Mouse (Mus musculus): ENCODE results near the gene Ubp1. TPM values are rescaled to one million over a fixed set of nuclear protein-coding genes. Genes with fewer than 3 reads are reported as not detected.

Ubp1 gene
- polyA plus RNA-seq, 1 experiment, result 123 TPM

- no peak overlapping the region for H3K27ac ChIP-seq (ENCODE audit: insufficient read depth, low read length)
- H3K4me1 ChIP-seq (ENCODE audit: control insufficient read depth, insufficient read depth, low read length), result peaks cover 5% of the 10 kb centered on the region
- no peak overlapping the region for H3K4me3 ChIP-seq (ENCODE audit: insufficient read depth, low read length)
- no peak for TF ChIP-seq POLR2A (IDR thresholded peaks at IDR 0.05; ENCODE audit: extremely low read depth, insufficient read depth, low read length)
- TF ChIP-seq CTCF (IDR thresholded peaks at IDR 0.05; ENCODE audit: extremely low read depth, insufficient read depth, low read length), result no peak
These were observed 45.5 kb downstream of the Ubp1 start for GRCm38 (mm10) chr9:113976264-113976663.

- no peak for TF ChIP-seq POLR2A (IDR thresholded peaks at IDR 0.05; ENCODE audit: extremely low read depth, insufficient read depth, low read length)
- TF ChIP-seq CTCF (IDR thresholded peaks at IDR 0.05; ENCODE audit: extremely low read depth, insufficient read depth, low read length), result no peak
- Histone ChIP-seq H3K27ac (ENCODE audit: insufficient read depth, low read length) (no peak overlapping the region), H3K4me3 (ENCODE audit: insufficient read depth, low read length) (no peak overlapping the region), H3K4me1 (ENCODE audit: control insufficient read depth, insufficient read depth, low read length) (peaks cover 6% of the 10 kb centered on the region)
These were observed 46.6 kb downstream of the Ubp1 start for GRCm38 (mm10) chr9:113977225-113977840.

- TF ChIP-seq CTCF (IDR thresholded peaks at IDR 0.05; ENCODE audit: extremely low read depth, insufficient read depth, low read length), result no peak
- no peak for TF ChIP-seq POLR2A (IDR thresholded peaks at IDR 0.05; ENCODE audit: extremely low read depth, insufficient read depth, low read length)
- Histone ChIP-seq H3K27ac (ENCODE audit: insufficient read depth, low read length) (no peak overlapping the region), H3K4me3 (ENCODE audit: insufficient read depth, low read length) (no peak overlapping the region), H3K4me1 (ENCODE audit: control insufficient read depth, insufficient read depth, low read length) (peaks cover 6% of the 10 kb centered on the region)
These were observed 47.9 kb downstream of the Ubp1 start for GRCm38 (mm10) chr9:113978656-113979055.

DNA sequence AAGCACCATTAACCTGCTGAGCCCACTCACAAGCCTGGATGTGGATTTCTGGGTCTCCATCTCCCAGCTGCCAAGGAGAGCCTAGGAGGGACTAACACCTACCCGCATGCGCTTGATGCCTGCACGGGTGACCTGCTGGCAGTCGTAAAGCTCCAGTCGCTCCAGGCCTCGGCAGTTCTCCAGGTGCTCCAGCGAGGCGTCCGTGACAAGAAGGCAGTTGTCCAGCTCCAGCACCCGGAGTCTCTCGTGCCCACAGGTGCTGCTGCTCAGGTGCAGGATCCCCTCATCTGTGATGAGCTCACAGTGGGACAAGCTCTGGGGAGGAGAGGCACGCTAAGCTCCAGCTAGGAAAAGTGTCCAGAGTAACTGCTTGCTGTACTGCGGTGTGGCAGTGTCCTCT, 48.6 kb downstream of the Ubp1 start:
- TF ChIP-seq POLR2A (IDR thresholded peaks at IDR 0.05; ENCODE audit: extremely low read depth, insufficient read depth, low read length) (no peak), CTCF (IDR thresholded peaks at IDR 0.05; ENCODE audit: extremely low read depth, insufficient read depth, low read length) (no peak)
- no peak overlapping the region for H3K4me3 ChIP-seq (ENCODE audit: insufficient read depth, low read length)
- H3K4me1 ChIP-seq (ENCODE audit: control insufficient read depth, insufficient read depth, low read length), result peaks cover 6% of the 10 kb centered on the region
- H3K27ac ChIP-seq (ENCODE audit: insufficient read depth, low read length), result no peak overlapping the region

DNA sequence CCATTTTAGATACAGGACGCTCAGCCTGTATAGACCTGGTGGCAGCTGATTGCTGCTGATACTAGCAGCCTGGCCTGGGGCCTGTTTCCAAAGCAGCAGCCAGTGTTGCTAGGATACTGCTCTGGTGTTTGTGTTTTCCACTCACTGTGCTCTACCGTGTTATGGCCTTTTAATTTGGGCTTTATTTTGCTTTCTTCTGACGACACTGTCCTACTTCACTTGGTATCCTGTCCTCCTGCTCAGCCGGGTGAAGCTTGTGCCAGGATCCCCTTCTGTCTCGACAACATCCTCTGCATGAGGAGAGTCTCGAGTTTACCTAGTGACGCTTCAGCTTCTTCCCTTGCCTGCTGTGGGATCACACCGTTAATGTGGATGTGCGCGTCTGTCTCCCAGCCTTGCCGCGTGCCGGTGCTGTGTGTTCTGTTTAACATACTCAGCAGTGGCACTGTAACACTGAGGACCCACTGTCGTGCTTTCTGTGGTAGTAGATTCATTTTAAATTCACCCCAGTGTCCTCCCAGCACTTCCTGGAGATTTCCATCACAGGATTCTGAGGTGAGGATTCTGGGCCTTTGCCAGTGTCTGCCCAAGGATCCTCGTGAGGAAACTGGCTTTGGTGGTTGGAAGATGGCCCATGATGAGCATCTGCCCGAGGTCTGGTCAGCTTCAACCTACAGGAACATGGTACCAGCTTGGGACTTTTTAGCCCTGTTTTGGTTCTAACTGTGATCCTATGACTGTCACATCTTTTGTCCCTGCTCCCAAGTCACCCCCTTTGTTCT, 50.6 kb downstream of the Ubp1 start:
- H3K4me1 ChIP-seq (ENCODE audit: control insufficient read depth, insufficient read depth, low read length), result peaks cover 6% of the 10 kb centered on the region
- TF ChIP-seq POLR2A (IDR thresholded peaks at IDR 0.05; ENCODE audit: extremely low read depth, insufficient read depth, low read length) (no peak), CTCF (IDR thresholded peaks at IDR 0.05; ENCODE audit: extremely low read depth, insufficient read depth, low read length) (no peak)
- no peak overlapping the region for H3K27ac ChIP-seq (ENCODE audit: insufficient read depth, low read length)
- H3K4me3 ChIP-seq (ENCODE audit: insufficient read depth, low read length), result no peak overlapping the region

DNA sequence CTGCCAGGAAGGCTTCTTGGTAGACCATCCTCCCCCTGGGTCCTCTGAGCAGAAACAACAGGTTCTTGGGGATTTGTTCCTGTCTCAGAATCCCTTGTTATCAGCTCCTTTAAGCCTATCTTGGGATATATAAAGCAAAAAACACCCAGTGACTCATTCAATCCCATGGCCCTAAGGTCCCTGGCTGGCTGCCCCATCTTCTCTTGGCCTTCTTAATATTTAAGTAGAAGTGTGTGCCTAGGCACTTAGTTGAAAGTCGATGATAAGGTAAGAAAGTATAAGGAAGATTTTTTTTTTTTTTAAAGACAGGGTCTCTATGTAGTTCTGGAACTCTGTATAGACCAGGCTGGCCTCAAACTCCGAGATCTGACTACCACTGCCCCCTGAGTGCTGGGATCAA, 51.7 kb downstream of the Ubp1 start:
- Histone ChIP-seq H3K4me3 (ENCODE audit: insufficient read depth, low read length) (no peak overlapping the region), H3K27ac (ENCODE audit: insufficient read depth, low read length) (no peak overlapping the region), H3K4me1 (ENCODE audit: control insufficient read depth, insufficient read depth, low read length) (peaks cover 6% of the 10 kb centered on the region)
- TF ChIP-seq CTCF (IDR thresholded peaks at IDR 0.05; ENCODE audit: extremely low read depth, insufficient read depth, low read length) (no peak), POLR2A (IDR thresholded peaks at IDR 0.05; ENCODE audit: extremely low read depth, insufficient read depth, low read length) (no peak)

- Histone ChIP-seq H3K4me1 (ENCODE audit: control insufficient read depth, insufficient read depth, low read length) (peaks cover 5% of the 10 kb centered on the region), H3K27ac (ENCODE audit: insufficient read depth, low read length) (no peak overlapping the region)
- TF ChIP-seq CTCF (IDR thresholded peaks at IDR 0.05; ENCODE audit: extremely low read depth, insufficient read depth, low read length), result no peak
- no peak for TF ChIP-seq POLR2A (IDR thresholded peaks at IDR 0.05; ENCODE audit: extremely low read depth, insufficient read depth, low read length)
These were observed 52.3 kb downstream of the Ubp1 start for GRCm38 (mm10) chr9:113982883-113983670.

GRCm38 (mm10) chr9:113984946-113985620, 54.3 kb downstream of the Ubp1 start:
- H3K4me1 ChIP-seq (ENCODE audit: control insufficient read depth, insufficient read depth, low read length), result peaks cover 5% of the 10 kb centered on the region
- no peak overlapping the region for H3K27ac ChIP-seq (ENCODE audit: insufficient read depth, low read length)
- no peak for TF ChIP-seq POLR2A (IDR thresholded peaks at IDR 0.05; ENCODE audit: extremely low read depth, insufficient read depth, low read length)
- no peak for TF ChIP-seq CTCF (IDR thresholded peaks at IDR 0.05; ENCODE audit: extremely low read depth, insufficient read depth, low read length)
- H3K4me3 ChIP-seq (ENCODE audit: insufficient read depth, low read length), result no peak overlapping the region

More at GRCm38 (mm10) chr9:113982883-113983670, 52.3 kb downstream of the Ubp1 start:
- H3K4me3 ChIP-seq (ENCODE audit: insufficient read depth, low read length), result no peak overlapping the region
